Mouse (Mus musculus) megakaryocyte-erythroid progenitor cell, adult 5 weeks (primary cell): ENCODE results near the gene Gm21627. TPM values are rescaled to one million over a fixed set of nuclear protein-coding genes. Genes with fewer than 3 reads are reported as not detected.

Source experiments
- polyA plus RNA-seq: library from polyadenylated mRNA; stranded (reverse); fragments of >175 nt; gene quantifications from 2 replicates; pipeline ENCODE4 v1.2.3, GENCODE M21; 2012

Gm21627 gene
- polyA plus RNA-seq: not detected in 2 replicates

GRCm38 (mm10) chrY:63228127-63228526, at the start of gene Gm21627:
Gm21627 (plus strand) TSS chrY:63228427.

